Mouse (Mus musculus) E14TG2a.4 (cell line): Measurements from ENCODE around the gene Trpc4ap.

Experiments used
- CTCF ChIP-seq: conservative IDR thresholded peaks from 2 replicates; pipeline ENCODE4 v1.5.1; 2014; ENCODE audit warnings: low read length
- POU5F1 ChIP-seq: IDR thresholded peaks from 2 replicates; pipeline ENCODE4 v1.6.1; 2014; ENCODE audit warnings: low read length, borderline replicate concordance

- TF ChIP-seq CTCF (no peak), POU5F1 (no peak)
Observed at GRCm38 (mm10) chr2:155679586-155680110, 12.5 kb downstream of the Trpc4ap start.
